Mouse (Mus musculus): Measurements from ENCODE around the gene 2900026A02Rik.

DNA sequence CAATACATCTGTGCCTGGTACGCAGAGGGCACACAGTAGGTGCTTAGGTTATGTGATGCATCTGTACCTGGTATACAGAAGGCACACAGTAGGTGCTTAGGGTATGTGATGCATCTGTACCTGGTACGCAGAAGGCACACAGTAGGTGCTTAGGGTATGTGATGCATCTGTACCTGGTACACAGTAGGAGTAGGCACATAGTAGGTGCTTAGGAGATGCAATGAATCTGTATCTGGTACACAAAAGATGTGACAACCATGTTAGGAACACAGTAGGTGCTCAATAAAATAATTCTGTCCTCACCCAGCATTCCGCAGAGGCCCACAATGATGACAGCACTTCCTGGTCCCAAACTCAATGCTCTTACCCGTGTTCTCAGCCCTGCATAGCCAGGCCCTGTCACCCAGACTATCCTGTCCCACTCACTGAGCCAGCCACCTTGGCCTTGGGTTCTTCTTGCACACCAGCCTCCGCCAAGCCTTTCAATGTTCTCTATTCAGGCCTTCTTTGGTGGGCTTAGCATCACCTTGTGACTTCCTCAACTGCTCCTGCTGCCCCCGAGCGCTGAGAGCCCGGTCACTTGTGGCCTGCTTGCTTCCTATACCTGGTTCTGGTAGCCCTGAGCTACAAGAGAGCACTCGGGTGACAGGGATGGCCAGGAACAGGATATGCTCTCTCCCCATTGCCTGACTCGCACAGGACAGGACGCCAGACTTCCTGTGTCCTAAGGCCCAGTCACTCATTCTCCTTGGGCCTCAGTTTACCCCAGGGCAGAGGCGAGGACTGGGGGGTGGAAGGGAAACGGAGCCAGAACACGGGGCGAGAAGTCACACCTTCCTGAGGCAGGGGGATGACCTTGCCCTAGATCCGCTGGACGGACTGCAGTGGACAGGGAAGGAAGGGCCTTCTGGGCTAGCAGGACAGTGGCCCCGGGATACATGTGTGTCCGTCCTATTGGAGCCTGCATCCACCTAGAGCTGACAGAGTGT is 87.0 kb downstream of the 2900026A02Rik start:
- TF ChIP-seq EP300 (IDR thresholded peaks at IDR 0.05; ENCODE audit: insufficient read depth, low read depth, low read length) (no peak), POLR2A (IDR thresholded peaks at IDR 0.05; ENCODE audit: insufficient read depth, low read depth, low read length) (no peak)

Measured in heart, adult 2 months (tissue).